Mouse (Mus musculus) hindbrain, postnatal 0 days (tissue): ENCODE results near the gene Cux2. TPM values are rescaled to one million over a fixed set of nuclear protein-coding genes. Genes with fewer than 3 reads are reported as not detected.

Source experiments
- ATAC-seq: fragments of 200-750 bp; cut with Nextera tagmentation; 2 replicates; pipeline ENCODE4 v1.8.0; 2017; ENCODE audit warnings: mild to moderate bottlenecking, moderate TSS enrichment, moderate library complexity
- DNase-seq: peaks from one replicate; pipeline ENCODE4 v3.0.0-alpha.2; 2015; ENCODE audit warnings: low spot score
- H3K27ac ChIP-seq: fragments of 300-500 bp; sonication (generic); 2 replicates; pipeline ENCODE4 v1.5.1; 2014; ENCODE audit warnings: mild to moderate bottlenecking
- H3K27me3 ChIP-seq: fragments of 300-500 bp; sonication (generic); 2 replicates; pipeline ENCODE4 v1.6.1; 2014; ENCODE audit warnings: low read length, mixed read lengths; ENCODE audit not compliant: insufficient read depth
- H3K36me3 ChIP-seq: fragments of 300-500 bp; sonication (generic); 2 replicates; pipeline ENCODE4 v1.6.1; 2014; ENCODE audit warnings: low read length, mixed read lengths; ENCODE audit not compliant: insufficient read depth
- H3K4me1 ChIP-seq: fragments of 300-500 bp; sonication (generic); 2 replicates; pipeline ENCODE4 v1.6.1; 2014; ENCODE audit warnings: antibody characterized with exemption, low read length, mixed read lengths; ENCODE audit not compliant: insufficient read depth
- H3K4me2 ChIP-seq: fragments of 300-500 bp; sonication (generic); 2 replicates; pipeline ENCODE4 v1.6.1; 2014; ENCODE audit warnings: low read depth, mild to moderate bottlenecking, low read length, moderate library complexity, mixed read lengths
- H3K4me3 ChIP-seq: fragments of 300-500 bp; sonication (generic); 2 replicates; pipeline ENCODE4 v1.5.1; 2014; ENCODE audit warnings: low read length
- H3K9ac ChIP-seq: fragments of 300-500 bp; sonication (generic); replicated peaks from 2 replicates; pipeline ENCODE4 v1.6.1; 2014; ENCODE audit warnings: mild to moderate bottlenecking, low read length, moderate library complexity, mixed read lengths
- H3K9me3 ChIP-seq: fragments of 300-500 bp; sonication (generic); 2 replicates; pipeline ENCODE4 v1.6.1; 2016; ENCODE audit warnings: low read length, mixed read lengths
- CTCF ChIP-seq: IDR thresholded peaks from 2 replicates; pipeline ENCODE4 v1.5.1; 2016; ENCODE audit warnings: antibody characterized with exemption, control low read depth, low read depth
- WGBS: fragments of 180-500 bp; shearing (Covaris S2); extraction: QIAGEN DNeasy Blood & Tissue Kit; methylation state at CpG from one replicate; pipeline ENCODE4 v1.1.7; 2014; 5-methylcytosine and 5-hydroxymethylcytosine counted together
- polyA plus RNA-seq: library from polyadenylated mRNA; unstranded; fragments of >200 nt; fragmentation: Nextera tagmentation; extraction: Ambion mirVana; gene quantifications from 2 replicates; pipeline ENCODE4 v1.2.1, GENCODE M21; 2015
- total RNA-seq: library from RNA; depleted of rRNA; stranded (reverse); fragments of >200 nt; gene quantifications from 2 replicates; pipeline ENCODE4 v1.2.3, GENCODE M21; 2014

The Cux2 gene
- total and polyA plus RNA-seq, 2 experiments from 2014 or later: 15.2 to 35.4 TPM

- no peaks in the 10 kb centered on the region for H3K9me3 ChIP-seq
- no peaks in the 10 kb centered on the region for H3K36me3 ChIP-seq
- H3K4me1 ChIP-seq: peaks cover 13% of the 10 kb centered on the region
- peak; percentile 4; the same call in 1 of the 2 replicates for ATAC-seq
- no peak for TF ChIP-seq CTCF
- no peak overlapping the region for H3K9ac ChIP-seq
- DNase-seq: no peak
- 46% methylated on average over 10 of the region's 10 CpGs for WGBS
- H3K27me3 ChIP-seq: 0 out of 2 replicates have a peak, but pooled peaks cover 8% of the 10 kb centered on the region
- H3K4me3 ChIP-seq: no peak overlapping the region
- peak overlapping the region; percentile 74; the same call in 1 of the 2 replicates for H3K4me2 ChIP-seq
- no peak overlapping the region; the same call in 1 of the 2 replicates for H3K27ac ChIP-seq
Observed at GRCm38 (mm10) chr5:121841973-121842372, 207.9 kb downstream of the Cux2 start.

- Histone ChIP-seq H3K4me1 (peaks cover 13% of the 10 kb centered on the region), H3K36me3 (no peaks in the 10 kb centered on the region), H3K4me3 (no peak overlapping the region), H3K4me2 (no peak overlapping the region), H3K27ac (no peak overlapping the region), H3K27me3 (0 out of 2 replicates have a peak, but pooled peaks cover 8% of the 10 kb centered on the region), H3K9ac (no peak overlapping the region), H3K9me3 (no peaks in the 10 kb centered on the region)
- WGBS: 91% methylated on average over 9 of the region's 9 CpGs
- TF ChIP-seq CTCF: no peak
- DNase-seq (no peak), ATAC-seq (no peak)
Observed at GRCm38 (mm10) chr5:121841516-121841915, 208.4 kb downstream of the Cux2 start.

- Histone ChIP-seq H3K4me1 (peaks cover 25% of the 10 kb centered on the region), H3K4me2 (peak overlapping the region; percentile 89), H3K9ac (no peak overlapping the region), H3K27me3 (0 out of 2 replicates have a peak, but pooled peaks cover 8% of the 10 kb centered on the region), H3K4me3 (peak overlapping the region; percentile 34), H3K36me3 (no peaks in the 10 kb centered on the region), H3K9me3 (no peaks in the 10 kb centered on the region), H3K27ac (no peak overlapping the region)
- ATAC-seq (no peak), DNase-seq (no peak)
- WGBS: 36% methylated on average over 7 of the region's 7 CpGs
- TF ChIP-seq CTCF: no peak
Observed at GRCm38 (mm10) chr5:121839128-121839473, 210.8 kb downstream of the Cux2 start.

- 0 out of 2 replicates have a peak, but pooled peaks cover 6% of the 10 kb centered on the region for H3K27me3 ChIP-seq
- H3K27ac ChIP-seq: peak overlapping the region; percentile 32; the same call in 1 of the 2 replicates
- peak overlapping the region; percentile 41; the same call in 1 of the 2 replicates for H3K9ac ChIP-seq
- 2% methylated on average over 46 of the region's 46 CpGs for WGBS
- H3K4me2 ChIP-seq: peak overlapping the region; percentile 89
- H3K9me3 ChIP-seq: no peaks in the 10 kb centered on the region
- peak overlapping the region; percentile 34 for H3K4me3 ChIP-seq
- no peaks in the 10 kb centered on the region for H3K36me3 ChIP-seq
- H3K4me1 ChIP-seq: peaks cover 28% of the 10 kb centered on the region
- DNase-seq: peak; percentile 42
- ATAC-seq: no peak
- TF ChIP-seq CTCF: no peak
Observed at GRCm38 (mm10) chr5:121838341-121839127, 211.4 kb downstream of the Cux2 start.

- H3K9me3 ChIP-seq: no peaks in the 10 kb centered on the region
- H3K9ac ChIP-seq: peak within 1 kb of the TSS; percentile 68
- ATAC-seq: no peak
- H3K4me1 ChIP-seq: peaks cover 32% of the 10 kb centered on the region
- DNase-seq: peak; percentile 37
- H3K36me3 ChIP-seq: no peaks in the 10 kb centered on the region
- WGBS: 2% methylated on average over 35 of the region's 35 CpGs
- peak within 1 kb of the TSS; percentile 80 for H3K4me3 ChIP-seq
- peak within 1 kb of the TSS; percentile 76 for H3K27ac ChIP-seq
- peak within 1 kb of the TSS; percentile 89 for H3K4me2 ChIP-seq
- no peak for TF ChIP-seq CTCF
- no peaks in the 10 kb centered on the region for H3K27me3 ChIP-seq
Observed at GRCm38 (mm10) chr5:121837441-121838340, 212.2 kb downstream of the Cux2 start, which contains the start of gene Sh2b3. Gene Sh2b3, minus strand, starts transcription at chr5:121837646.

GRCm38 (mm10) chr5:121836692-121837415, 213.0 kb downstream of the Cux2 start:
- DNase-seq (peak; percentile 89), ATAC-seq (peak; percentile 77)
- H3K4me2 ChIP-seq: peak overlapping the region; percentile 89
- H3K36me3 ChIP-seq: no peaks in the 10 kb centered on the region
- no peaks in the 10 kb centered on the region for H3K9me3 ChIP-seq
- H3K9ac ChIP-seq: peak overlapping the region; percentile 68
- peak overlapping the region; percentile 76 for H3K27ac ChIP-seq
- no peaks in the 10 kb centered on the region for H3K27me3 ChIP-seq
- H3K4me1 ChIP-seq: peaks cover 32% of the 10 kb centered on the region
- no peak for TF ChIP-seq CTCF
- peak overlapping the region; percentile 80 for H3K4me3 ChIP-seq
- under 1% methylated on average over 67 of the region's 77 CpGs for WGBS
